16 mouse cellular contexts compared by ENCODE assay signal in the genomic region with DNA sequence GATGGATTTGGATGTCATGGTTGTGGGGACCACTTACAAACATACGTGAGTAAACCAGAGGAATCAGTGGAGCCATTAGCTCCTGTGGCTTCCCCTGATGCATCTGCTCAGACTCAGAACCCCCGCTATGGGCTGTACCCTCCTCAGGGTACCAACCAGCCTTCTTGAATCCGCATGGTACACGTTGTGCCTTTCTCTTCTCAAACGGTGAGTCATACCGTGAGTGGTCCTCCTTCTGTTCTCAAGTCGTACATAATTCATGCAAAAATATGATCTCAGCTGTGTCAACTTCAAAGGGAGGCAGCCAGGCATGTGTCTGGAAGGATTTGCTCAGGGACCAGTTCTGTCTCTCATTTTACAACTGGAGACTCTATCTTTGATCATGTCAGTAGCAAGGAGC. TPM values are rescaled to one million over a fixed set of nuclear protein-coding genes. Genes with fewer than 3 reads are reported as not detected.
A peak's percentile ranks its signal among the peaks of the same experiment; 100 is the strongest.
DNase-seq lines count a peak whose midpoint lies in the region; ATAC-seq lines count a peak whose summit lies in the region.
"Had no signal": no experiment of that assay in that cellular context is flagged by ENCODE, and none has a peak within 500 bp of the region (broad histone marks: within the 10 kb centered on the region; RNA-seq: fewer than 3 reads in every experiment).

No protein-coding gene starts in this region.

- peak; percentile 87 for DNase-seq in right cerebral cortex, adult 18-20 months
- no peak for DNase-seq in right cerebral cortex, postnatal 4 days
- no peak for DNase-seq in ovary, postnatal 10 days (ENCODE audit: low spot score)
- no peak for DNase-seq in Muller cell, postnatal 12 days (ENCODE audit: inconsistent ontology term)
- DNase-seq: B cell, adult 2 months; gastrocnemius, postnatal 14 days; kidney, adult 18-20 months; kidney, postnatal 4 days; lung, postnatal 36 days had no signal

- no peak overlapping the region for H3K9ac ChIP-seq in forebrain, embryonic 16.5 days (replicated peaks; ENCODE audit: low read depth, low read length)
- no peak overlapping the region for H3K9ac ChIP-seq in forebrain, embryonic 15.5 days (replicated peaks)
- H3K9ac ChIP-seq in midbrain, embryonic 13.5 days (replicated peaks): no peak overlapping the region
- H3K9ac ChIP-seq: hindbrain, embryonic 13.5 days; liver, embryonic 12.5 days had no signal

- 74% methylated on average over 7 of the region's 7 CpGs for WGBS in forebrain, embryonic 16.5 days
- WGBS in forebrain, embryonic 15.5 days: 81% methylated on average over 7 of the region's 7 CpGs
- 70% methylated on average over 7 of the region's 7 CpGs for WGBS in midbrain, embryonic 13.5 days

- ATAC-seq in forebrain, embryonic 16.5 days: peak; percentile 49; the same call in 1 of the 2 replicates
- ATAC-seq in forebrain, embryonic 15.5 days (replicated peaks): no peak
- peak; percentile 43; the same call in 1 of the 2 replicates for ATAC-seq in midbrain, embryonic 13.5 days
- no peak for ATAC-seq in cerebellum, adult (ENCODE audit: insufficient number of reproducible peaks, low FRiP score, low TSS enrichment)
- ATAC-seq: liver, embryonic 12.5 days had no signal

- H3K4me2 ChIP-seq in forebrain, embryonic 16.5 days (ENCODE audit: low read length): no peak overlapping the region
- H3K4me2 ChIP-seq in forebrain, embryonic 15.5 days (replicated peaks): no peak overlapping the region
- H3K4me2 ChIP-seq in midbrain, embryonic 13.5 days (replicated peaks): no peak overlapping the region
- H3K4me2 ChIP-seq: hindbrain, embryonic 13.5 days; liver, embryonic 12.5 days had no signal

- H3K27me3 ChIP-seq in forebrain, embryonic 16.5 days (replicated peaks; ENCODE audit: control insufficient read depth, insufficient read depth, low read length): no peaks in the 10 kb centered on the region
- no peaks in the 10 kb centered on the region for H3K27me3 ChIP-seq in forebrain, embryonic 15.5 days
- no peaks in the 10 kb centered on the region for H3K27me3 ChIP-seq in midbrain, embryonic 13.5 days
- H3K27me3 ChIP-seq: hindbrain, embryonic 13.5 days; liver, embryonic 12.5 days had no signal

- no peak overlapping the region for H3K4me3 ChIP-seq in forebrain, embryonic 16.5 days (replicated peaks; ENCODE audit: low read length)
- no peak overlapping the region for H3K4me3 ChIP-seq in forebrain, embryonic 15.5 days
- no peak overlapping the region for H3K4me3 ChIP-seq in midbrain, embryonic 13.5 days (replicated peaks)
- H3K4me3 ChIP-seq: erythroblast, embryonic 14.5 days; hindbrain, embryonic 13.5 days; liver, embryonic 12.5 days had no signal

- no peaks in the 10 kb centered on the region for H3K36me3 ChIP-seq in forebrain, embryonic 16.5 days (ENCODE audit: control insufficient read depth, insufficient read depth)
- H3K36me3 ChIP-seq in forebrain, embryonic 15.5 days: no peaks in the 10 kb centered on the region
- no peaks in the 10 kb centered on the region for H3K36me3 ChIP-seq in midbrain, embryonic 13.5 days
- H3K36me3 ChIP-seq: hindbrain, embryonic 13.5 days; liver, embryonic 12.5 days had no signal

- no peak overlapping the region for H3K27ac ChIP-seq in forebrain, embryonic 16.5 days (ENCODE audit: low read length)
- no peak overlapping the region for H3K27ac ChIP-seq in forebrain, embryonic 15.5 days (replicated peaks)
- 0 out of 2 replicates have a peak overlapping the region, but pooled peaks have one; percentile 1 for H3K27ac ChIP-seq in midbrain, embryonic 13.5 days
- H3K27ac ChIP-seq: hindbrain, embryonic 13.5 days; liver, embryonic 12.5 days had no signal

- H3K4me1 ChIP-seq in forebrain, embryonic 16.5 days (replicated peaks; ENCODE audit: control insufficient read depth, insufficient read depth, low read length): peaks cover 3% of the 10 kb centered on the region; the same call in 1 of the 2 replicates
- 0 out of 2 replicates have a peak, but pooled peaks cover 4% of the 10 kb centered on the region for H3K4me1 ChIP-seq in forebrain, embryonic 15.5 days
- peaks cover 25% of the 10 kb centered on the region for H3K4me1 ChIP-seq in midbrain, embryonic 13.5 days (replicated peaks)

- H3K9me3 ChIP-seq in forebrain, embryonic 16.5 days (ENCODE audit: control insufficient read depth, low read length): no peaks in the 10 kb centered on the region
- H3K9me3 ChIP-seq in forebrain, embryonic 15.5 days: no peaks in the 10 kb centered on the region
- H3K9me3 ChIP-seq in midbrain, embryonic 13.5 days: no peaks in the 10 kb centered on the region
- H3K9me3 ChIP-seq: hindbrain, embryonic 13.5 days; liver, embryonic 12.5 days had no signal

RNA-seq across cellular contexts. Expression of gene Cers6, which starts 23.3 kb away (rescaled TPM):
- polyA plus RNA-seq in forebrain, embryonic 16.5 days (2015; fragmentation: Nextera tagmentation; extraction: Ambion mirVana): 62.3 and 74.4 TPM in 2 replicates
- 55.0 and 60.0 TPM in 2 replicates for polyA plus RNA-seq in forebrain, embryonic 15.5 days (2015; fragmentation: Nextera tagmentation; extraction: Ambion mirVana)
- polyA plus RNA-seq in midbrain, embryonic 13.5 days (2015; fragmentation: Nextera tagmentation; extraction: Ambion mirVana): 47.1 and 54.5 TPM in 2 replicates

Comparison
In these comparisons a context has a peak if more than half of its experiments do, and no peak if none do; other contexts are left out.
1. ATAC-seq: peak in forebrain, embryonic 16.5 days (single experiment) and midbrain, embryonic 13.5 days (single experiment); none in forebrain, embryonic 15.5 days (single experiment) and cerebellum, adult (single experiment).